Mouse (Mus musculus): ENCODE results near the gene Sart3. TPM values are rescaled to one million over a fixed set of nuclear protein-coding genes. Genes with fewer than 3 reads are reported as not detected.

Gene Sart3
- polyA plus RNA-seq, 1 experiment from 2014 or later = 55.2 TPM

DNA sequence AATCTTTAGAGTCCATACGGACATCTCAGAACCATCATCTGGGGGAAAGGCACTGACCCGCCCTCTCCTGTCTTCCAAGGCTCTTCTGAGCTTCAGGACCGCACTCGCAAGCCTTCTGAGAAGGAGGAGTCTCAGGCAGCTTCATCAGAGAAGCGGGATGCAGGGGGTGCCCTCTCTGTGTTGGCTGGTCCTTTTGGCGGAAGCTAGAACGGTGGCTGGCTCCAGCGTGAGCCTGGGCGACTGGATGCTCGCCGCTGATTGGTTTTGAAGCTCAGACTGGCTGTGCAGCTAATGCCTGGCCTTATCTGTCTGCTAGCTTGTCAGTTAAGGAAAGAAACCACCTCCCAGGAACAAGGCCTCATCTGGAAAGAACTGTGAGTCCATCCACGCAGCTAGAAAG is 45.1 kb downstream of the Sart3 start:
- 67% methylated on average over 12 of the region's 12 CpGs for WGBS
- H3K4me3 ChIP-seq (ENCODE audit: low read depth, low read length) = no peak overlapping the region
- no peak for ATAC-seq (ENCODE audit: low FRiP score)

DNA sequence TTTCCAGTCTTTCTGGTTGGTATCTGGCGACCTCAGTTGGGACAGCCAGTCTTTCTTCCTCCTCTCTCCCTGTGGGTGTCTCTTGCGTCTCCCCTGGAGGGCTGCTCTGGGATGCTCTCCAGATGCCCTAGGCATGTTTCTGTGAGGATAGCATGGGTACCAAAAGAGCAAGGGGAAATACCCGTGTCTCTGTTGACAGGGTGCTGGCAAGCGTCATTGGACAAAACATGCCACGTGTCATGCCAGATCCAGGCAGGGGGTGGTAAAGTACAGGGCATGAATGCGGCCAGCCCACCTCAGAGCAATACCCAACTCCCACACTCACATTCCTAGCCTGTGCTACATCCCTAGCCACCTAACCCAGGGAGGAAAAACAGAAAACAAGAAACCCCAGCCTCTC is 45.7 kb downstream of the Sart3 start:
- no peaks in the 10 kb centered on the region for H3K27me3 ChIP-seq (ENCODE audit: control insufficient read depth, insufficient read depth, low read length)
- no peak for ATAC-seq (ENCODE audit: low FRiP score)
- peaks cover 7% of the 10 kb centered on the region for H3K4me1 ChIP-seq (ENCODE audit: control insufficient read depth, insufficient read depth, low read length)
- H3K27ac ChIP-seq (ENCODE audit: low read depth, low read length) = no peak overlapping the region
- H3K4me2 ChIP-seq = no peak overlapping the region
- no peak overlapping the region for H3K4me3 ChIP-seq (ENCODE audit: low read depth, low read length)
- no peaks in the 10 kb centered on the region for H3K36me3 ChIP-seq (ENCODE audit: control insufficient read depth, insufficient read depth, low read length)
- DNase-seq (ENCODE audit: low spot score, missing footprints) = no peak
- H3K9ac ChIP-seq (ENCODE audit: low read length) = no peak overlapping the region
- no peaks in the 10 kb centered on the region for H3K9me3 ChIP-seq (ENCODE audit: control insufficient read depth, low read length)
- WGBS = 88% methylated on average over 6 of the region's 6 CpGs

More for the DNA sequence above, 45.1 kb downstream of the Sart3 start:
- Histone ChIP-seq H3K9me3 (ENCODE audit: control insufficient read depth, low read length) (no peaks in the 10 kb centered on the region), H3K36me3 (ENCODE audit: control insufficient read depth, insufficient read depth, low read length) (no peaks in the 10 kb centered on the region), H3K9ac (ENCODE audit: low read length) (no peak overlapping the region), H3K4me2 (no peak overlapping the region), H3K27ac (ENCODE audit: low read depth, low read length) (no peak overlapping the region), H3K4me1 (ENCODE audit: control insufficient read depth, insufficient read depth, low read length) (peaks cover 7% of the 10 kb centered on the region), H3K27me3 (ENCODE audit: control insufficient read depth, insufficient read depth, low read length) (no peaks in the 10 kb centered on the region)
- no peak for DNase-seq (ENCODE audit: low spot score, missing footprints)

DNA sequence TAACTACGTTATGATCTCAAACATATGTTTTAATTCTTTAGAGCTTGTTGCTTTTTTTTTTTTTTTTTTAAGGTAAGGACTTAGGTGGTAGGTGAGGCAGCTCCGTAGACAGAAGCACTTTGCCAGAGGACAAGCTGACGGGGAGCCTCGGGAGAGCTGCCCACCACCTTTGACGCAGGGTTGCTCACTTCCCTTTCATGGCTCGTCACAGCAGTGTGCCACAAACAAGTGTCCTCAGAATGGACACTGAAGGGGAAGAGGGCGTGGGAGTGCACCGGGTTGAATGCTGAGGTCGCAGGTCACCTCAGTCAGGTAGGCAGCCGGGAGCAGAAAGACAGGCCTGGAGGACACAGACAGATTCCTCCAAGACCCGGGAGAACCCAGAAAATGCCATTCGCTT is 46.9 kb downstream of the Sart3 start:
- Histone ChIP-seq H3K4me2 (no peak overlapping the region), H3K27ac (ENCODE audit: low read depth, low read length) (no peak overlapping the region), H3K36me3 (ENCODE audit: control insufficient read depth, insufficient read depth, low read length) (no peaks in the 10 kb centered on the region), H3K9ac (ENCODE audit: low read length) (no peak overlapping the region), H3K9me3 (ENCODE audit: control insufficient read depth, low read length) (no peaks in the 10 kb centered on the region), H3K4me1 (ENCODE audit: control insufficient read depth, insufficient read depth, low read length) (peaks cover 3% of the 10 kb centered on the region), H3K4me3 (ENCODE audit: low read depth, low read length) (no peak overlapping the region), H3K27me3 (ENCODE audit: control insufficient read depth, insufficient read depth, low read length) (no peaks in the 10 kb centered on the region)
- WGBS = 62% methylated on average over 12 of the region's 12 CpGs
- DNase-seq (ENCODE audit: low spot score, missing footprints) (no peak), ATAC-seq (ENCODE audit: low FRiP score) (no peak)

GRCm38 (mm10) chr5:113724446-113724845 is 47.9 kb downstream of the Sart3 start, which contains the start of gene 1700069L16Rik:
TSS of gene 1700069L16Rik (minus strand) at chr5:113724772.
- DNase-seq (ENCODE audit: low spot score, missing footprints) (peak; percentile 97), ATAC-seq (ENCODE audit: low FRiP score) (peak; percentile 59; the same call in 1 of the 2 replicates)
- Histone ChIP-seq H3K27ac (ENCODE audit: low read depth, low read length) (no peak within 1 kb of the TSS), H3K4me2 (no peak within 1 kb of the TSS), H3K27me3 (ENCODE audit: control insufficient read depth, insufficient read depth, low read length) (no peaks in the 10 kb centered on the region), H3K4me1 (ENCODE audit: control insufficient read depth, insufficient read depth, low read length) (no peaks in the 10 kb centered on the region), H3K9me3 (ENCODE audit: control insufficient read depth, low read length) (no peaks in the 10 kb centered on the region), H3K9ac (ENCODE audit: low read length) (no peak within 1 kb of the TSS), H3K4me3 (ENCODE audit: low read depth, low read length) (no peak within 1 kb of the TSS), H3K36me3 (ENCODE audit: control insufficient read depth, insufficient read depth, low read length) (no peaks in the 10 kb centered on the region)
- 3% methylated on average over 15 of the region's 15 CpGs for WGBS

GRCm38 (mm10) chr5:113723567-113724237 is 48.6 kb downstream of the Sart3 start:
- Histone ChIP-seq H3K27ac (ENCODE audit: low read depth, low read length) (no peak overlapping the region), H3K36me3 (ENCODE audit: control insufficient read depth, insufficient read depth, low read length) (no peaks in the 10 kb centered on the region), H3K9ac (ENCODE audit: low read length) (no peak overlapping the region), H3K4me3 (ENCODE audit: low read depth, low read length) (no peak overlapping the region), H3K27me3 (ENCODE audit: control insufficient read depth, insufficient read depth, low read length) (no peaks in the 10 kb centered on the region), H3K4me2 (no peak overlapping the region), H3K4me1 (ENCODE audit: control insufficient read depth, insufficient read depth, low read length) (no peaks in the 10 kb centered on the region), H3K9me3 (ENCODE audit: control insufficient read depth, low read length) (no peaks in the 10 kb centered on the region)
- DNase-seq (ENCODE audit: low spot score, missing footprints) = no peak
- 34% methylated on average over 8 of the region's 8 CpGs for WGBS
- ATAC-seq (ENCODE audit: low FRiP score) = no peak

DNA sequence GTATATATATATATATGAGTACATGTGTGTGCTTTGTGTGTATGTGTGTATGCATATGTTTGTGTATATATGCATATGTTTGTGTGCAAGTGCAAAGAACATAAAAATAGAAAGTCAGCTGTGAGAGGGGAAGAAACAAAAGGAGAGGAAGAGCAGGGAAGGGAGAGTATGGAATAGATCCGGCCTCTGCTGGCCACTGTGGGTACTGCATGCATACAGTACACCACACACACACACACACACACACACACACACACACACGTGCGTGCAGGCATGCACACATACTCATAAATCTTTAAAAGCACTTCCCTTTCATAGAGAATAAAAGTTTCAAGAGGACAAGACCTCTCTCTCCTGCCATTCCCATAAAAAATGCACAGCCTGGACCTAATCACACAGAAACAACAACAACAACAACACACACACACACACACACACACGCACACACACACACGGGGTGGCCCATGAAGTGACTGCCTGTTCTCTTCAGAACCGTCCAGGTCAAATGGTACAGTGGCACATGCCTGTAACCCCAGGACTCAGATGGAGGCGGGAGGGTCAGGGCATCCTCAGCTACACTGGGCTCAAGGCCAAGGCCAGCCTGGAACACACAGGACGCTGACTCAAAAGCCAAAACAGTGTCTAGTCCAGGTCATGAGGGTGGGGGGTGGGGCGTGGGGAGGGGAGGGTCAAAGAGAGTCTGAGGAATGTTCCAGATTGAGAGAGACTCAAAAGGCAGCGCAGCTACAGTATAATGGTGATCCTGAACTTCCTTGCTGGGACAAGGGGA is 49.9 kb downstream of the Sart3 start:
- Histone ChIP-seq H3K9me3 (ENCODE audit: control insufficient read depth, low read length) (no peaks in the 10 kb centered on the region), H3K4me2 (no peak overlapping the region), H3K36me3 (ENCODE audit: control insufficient read depth, insufficient read depth, low read length) (no peaks in the 10 kb centered on the region), H3K27ac (ENCODE audit: low read depth, low read length) (no peak overlapping the region), H3K27me3 (ENCODE audit: control insufficient read depth, insufficient read depth, low read length) (no peaks in the 10 kb centered on the region), H3K9ac (ENCODE audit: low read length) (no peak overlapping the region), H3K4me1 (ENCODE audit: control insufficient read depth, insufficient read depth, low read length) (no peaks in the 10 kb centered on the region), H3K4me3 (ENCODE audit: low read depth, low read length) (no peak overlapping the region)
- no peak for DNase-seq (ENCODE audit: low spot score, missing footprints)
- 90% methylated on average over 10 of the region's 10 CpGs for WGBS
- no peak for ATAC-seq (ENCODE audit: low FRiP score)

DNA sequence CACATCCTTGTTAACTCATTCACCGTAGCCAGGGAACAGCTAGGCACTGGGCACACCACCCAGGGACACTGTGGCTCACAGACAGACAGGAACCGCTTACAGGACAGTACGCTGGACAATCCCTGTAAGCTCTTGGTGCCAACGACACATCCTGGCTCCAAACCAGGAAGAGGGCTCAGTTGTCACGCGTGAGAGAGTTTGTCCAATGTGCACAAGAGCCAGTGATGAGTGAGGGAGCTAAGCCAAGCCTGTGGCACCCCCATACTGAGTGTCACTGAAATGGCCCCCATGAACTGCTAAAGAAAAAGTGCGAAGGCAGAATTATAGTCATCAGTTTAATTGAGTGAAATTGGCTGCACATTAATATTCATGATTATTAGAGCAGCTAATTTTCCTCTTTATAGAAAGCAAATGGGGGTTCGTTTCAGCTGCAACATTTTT is 53.1 kb downstream of the Sart3 start:
- 85% methylated on average over 8 of the region's 8 CpGs for WGBS
- peaks cover 9% of the 10 kb centered on the region for H3K4me1 ChIP-seq (ENCODE audit: control insufficient read depth, insufficient read depth, low read length)
- no peak overlapping the region for H3K4me2 ChIP-seq
- no peak overlapping the region for H3K27ac ChIP-seq (ENCODE audit: low read depth, low read length)
- ATAC-seq (ENCODE audit: low FRiP score) (no peak), DNase-seq (ENCODE audit: low spot score, missing footprints) (no peak)
- no peaks in the 10 kb centered on the region for H3K9me3 ChIP-seq (ENCODE audit: control insufficient read depth, low read length)
- H3K9ac ChIP-seq (ENCODE audit: low read length) = no peak overlapping the region
- H3K4me3 ChIP-seq (ENCODE audit: low read depth, low read length) = no peak overlapping the region
- H3K36me3 ChIP-seq (ENCODE audit: control insufficient read depth, insufficient read depth, low read length) = no peaks in the 10 kb centered on the region
- no peaks in the 10 kb centered on the region for H3K27me3 ChIP-seq (ENCODE audit: control insufficient read depth, insufficient read depth, low read length)

GRCm38 (mm10) chr5:113716581-113717388 is 55.5 kb downstream of the Sart3 start:
- Histone ChIP-seq H3K27ac (ENCODE audit: low read depth, low read length) (peak overlapping the region; percentile 16; the same call in 1 of the 2 replicates), H3K9ac (ENCODE audit: low read length) (no peak overlapping the region), H3K4me2 (peak overlapping the region; percentile 11; the same call in 1 of the 2 replicates), H3K27me3 (ENCODE audit: control insufficient read depth, insufficient read depth, low read length) (no peaks in the 10 kb centered on the region), H3K4me3 (ENCODE audit: low read depth, low read length) (no peak overlapping the region), H3K9me3 (ENCODE audit: control insufficient read depth, low read length) (no peaks in the 10 kb centered on the region), H3K4me1 (ENCODE audit: control insufficient read depth, insufficient read depth, low read length) (peaks cover 9% of the 10 kb centered on the region), H3K36me3 (ENCODE audit: control insufficient read depth, insufficient read depth, low read length) (no peaks in the 10 kb centered on the region)
- 9% methylated on average over 12 of the region's 12 CpGs for WGBS
- DNase-seq (ENCODE audit: low spot score, missing footprints) = peak; percentile 95
- peak; percentile 55; the same call in 1 of the 2 replicates for ATAC-seq (ENCODE audit: low FRiP score)

Data from midbrain, embryonic 11.5 days (tissue).